Mouse (Mus musculus): ENCODE results near the gene Zfp3.
A peak's percentile ranks its signal among the peaks of the same experiment; 100 is the strongest.

Zfp3 gene

GRCm38 (mm10) chr11:70763936-70764808 lies at the start of gene Zfp3:
Gene Zfp3, plus strand, starts transcription at chr11:70764209.
- DNase-seq (ENCODE audit: low spot score), result peak; percentile 72

- no peak for DNase-seq (ENCODE audit: low spot score)
Observed at GRCm38 (mm10) chr11:70715832-70716231, 48.2 kb upstream of the Zfp3 start.

- DNase-seq (ENCODE audit: low spot score), result no peak
Observed at GRCm38 (mm10) chr11:70718481-70718880, 45.5 kb upstream of the Zfp3 start.

- DNase-seq (ENCODE audit: low spot score), result no peak
Observed at GRCm38 (mm10) chr11:70720567-70720966, 43.4 kb upstream of the Zfp3 start.

GRCm38 (mm10) chr11:70721072-70721471 lies 42.9 kb upstream of the Zfp3 start:
- no peak for DNase-seq (ENCODE audit: low spot score)

- no peak for DNase-seq (ENCODE audit: low spot score)
Observed at GRCm38 (mm10) chr11:70724706-70725105, 39.3 kb upstream of the Zfp3 start.

- DNase-seq (ENCODE audit: low spot score), result no peak
Observed at GRCm38 (mm10) chr11:70726585-70726984, 37.4 kb upstream of the Zfp3 start.

- DNase-seq (ENCODE audit: low spot score), result no peak
Observed at GRCm38 (mm10) chr11:70727385-70727784, 36.6 kb upstream of the Zfp3 start.

- no peak for DNase-seq (ENCODE audit: low spot score)
Observed at GRCm38 (mm10) chr11:70730427-70731038, 33.5 kb upstream of the Zfp3 start.

- DNase-seq (ENCODE audit: low spot score), result no peak
Observed at GRCm38 (mm10) chr11:70731178-70731577, 32.8 kb upstream of the Zfp3 start.

- DNase-seq (ENCODE audit: low spot score), result no peak
Observed at GRCm38 (mm10) chr11:70733256-70733655, 30.8 kb upstream of the Zfp3 start.

- no peak for DNase-seq (ENCODE audit: low spot score)
Observed at GRCm38 (mm10) chr11:70737749-70738148, 26.3 kb upstream of the Zfp3 start.

- no peak for DNase-seq (ENCODE audit: low spot score)
Observed at GRCm38 (mm10) chr11:70741603-70742002, 22.4 kb upstream of the Zfp3 start.

GRCm38 (mm10) chr11:70742117-70742516 lies 21.9 kb upstream of the Zfp3 start:
- no peak for DNase-seq (ENCODE audit: low spot score)

- DNase-seq (ENCODE audit: low spot score), result no peak
Observed at GRCm38 (mm10) chr11:70742581-70743459, 21.2 kb upstream of the Zfp3 start.

- DNase-seq (ENCODE audit: low spot score), result no peak
Observed at GRCm38 (mm10) chr11:70745636-70746035, 18.4 kb upstream of the Zfp3 start.

- DNase-seq (ENCODE audit: low spot score), result no peak
Observed at GRCm38 (mm10) chr11:70747876-70748545, 16.0 kb upstream of the Zfp3 start.

GRCm38 (mm10) chr11:70752337-70753017 lies 11.5 kb upstream of the Zfp3 start:
- no peak for DNase-seq (ENCODE audit: low spot score)

- DNase-seq (ENCODE audit: low spot score), result no peak
Observed at GRCm38 (mm10) chr11:70753146-70753545, 10.9 kb upstream of the Zfp3 start.

- no peak for DNase-seq (ENCODE audit: low spot score)
Observed at GRCm38 (mm10) chr11:70754476-70754875, 9.5 kb upstream of the Zfp3 start.

- no peak for DNase-seq (ENCODE audit: low spot score)
Observed at GRCm38 (mm10) chr11:70754958-70755357, 9.1 kb upstream of the Zfp3 start.
